Mouse (Mus musculus) kidney, adult 2 months (tissue): ENCODE measurements around the gene Arpc4. TPM values are rescaled to one million over a fixed set of nuclear protein-coding genes. Genes with fewer than 3 reads are reported as not detected.
A peak's percentile ranks its signal among the peaks of the same experiment; 100 is the strongest.

ENCODE experiments used
- DNase-seq: peaks from one replicate; pipeline ENCODE4 v3.0.0; 2021
- H3K27ac ChIP-seq: fragments of 200-500 bp; 2 replicates; pipeline ENCODE4 v1.5.1; 2012; ENCODE audit warnings: low read depth, low read length, control low read depth, inconsistent platforms; ENCODE audit not compliant: insufficient read depth
- H3K27me3 ChIP-seq: fragments of 200-500 bp; replicated peaks from 2 replicates; pipeline ENCODE4 v1.6.1; 2012; ENCODE audit warnings: mild to moderate bottlenecking, moderate library complexity, low read length, inconsistent platforms; ENCODE audit not compliant: control insufficient read depth, insufficient read depth
- H3K36me3 ChIP-seq: fragments of 200-500 bp; 2 replicates; pipeline ENCODE4 v1.6.1; 2012; ENCODE audit warnings: mild to moderate bottlenecking, moderate library complexity, low read length, inconsistent platforms; ENCODE audit not compliant: control insufficient read depth, insufficient read depth
- H3K4me1 ChIP-seq: fragments of 200-500 bp; 2 replicates; pipeline ENCODE4 v1.6.1; 2011; ENCODE audit warnings: low read length; ENCODE audit not compliant: control insufficient read depth, insufficient read depth
- H3K4me3 ChIP-seq: fragments of 200-500 bp; 2 replicates; pipeline ENCODE4 v1.5.1; 2011; ENCODE audit warnings: mild to moderate bottlenecking, low read depth, low read length, control low read depth; ENCODE audit not compliant: insufficient read depth
- CTCF ChIP-seq: fragments of 200-500 bp; conservative IDR thresholded peaks from 2 replicates; pipeline ENCODE4 v1.5.1; 2011; ENCODE audit warnings: low read depth, mild to moderate bottlenecking, control low read depth, low read length, moderate library complexity, mixed read lengths; ENCODE audit not compliant: insufficient read depth, insufficient read length
- POLR2A ChIP-seq: fragments of 200-500 bp; IDR thresholded peaks from one replicate; pipeline ENCODE4 v1.6.1; 2011; ENCODE audit warnings: low read depth, low read length, control low read depth
- WGBS: fragments of 180-500 bp; shearing (Covaris S2); methylation state at CpG from one replicate; pipeline ENCODE4 v1.1.7; 2018; 5-methylcytosine and 5-hydroxymethylcytosine counted together
- polyA plus RNA-seq: library from polyadenylated mRNA; depleted of rRNA; stranded (reverse); fragments of >200 nt; gene quantifications from 2 replicates; pipeline ENCODE4 v1.2.3, GENCODE M21; 2012; rRNA removed

Arpc4 gene
- polyA plus RNA-seq, 1 experiment = 79.1 TPM

DNA sequence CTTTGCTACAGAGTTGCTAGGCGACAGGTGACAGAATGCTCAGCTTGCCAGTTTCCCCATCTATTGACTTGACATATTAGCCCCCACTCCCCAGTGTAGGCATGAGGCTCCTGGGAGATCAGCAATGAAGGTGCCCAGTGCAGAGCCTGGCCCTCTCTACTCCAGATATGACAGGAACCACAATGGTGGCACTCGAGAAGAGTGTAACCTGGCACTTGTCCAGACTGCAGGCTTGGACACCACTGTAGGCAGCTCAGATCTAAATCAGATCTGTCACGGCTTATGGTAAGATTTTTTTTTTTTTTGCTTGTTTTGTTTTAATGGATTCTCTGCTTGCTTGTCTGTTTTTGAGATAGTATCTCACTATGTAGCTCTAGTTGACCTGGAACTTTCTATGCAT lies 55.7 kb downstream of the Arpc4 start:
- Histone ChIP-seq H3K27me3 (no peaks in the 10 kb centered on the region), H3K27ac (no peak overlapping the region), H3K36me3 (no peaks in the 10 kb centered on the region), H3K4me1 (no peaks in the 10 kb centered on the region), H3K4me3 (no peak overlapping the region)
- 82% methylated on average over 3 of the region's 3 CpGs for WGBS
- no peak for TF ChIP-seq CTCF
- no peak for TF ChIP-seq POLR2A
- DNase-seq = no peak

DNA sequence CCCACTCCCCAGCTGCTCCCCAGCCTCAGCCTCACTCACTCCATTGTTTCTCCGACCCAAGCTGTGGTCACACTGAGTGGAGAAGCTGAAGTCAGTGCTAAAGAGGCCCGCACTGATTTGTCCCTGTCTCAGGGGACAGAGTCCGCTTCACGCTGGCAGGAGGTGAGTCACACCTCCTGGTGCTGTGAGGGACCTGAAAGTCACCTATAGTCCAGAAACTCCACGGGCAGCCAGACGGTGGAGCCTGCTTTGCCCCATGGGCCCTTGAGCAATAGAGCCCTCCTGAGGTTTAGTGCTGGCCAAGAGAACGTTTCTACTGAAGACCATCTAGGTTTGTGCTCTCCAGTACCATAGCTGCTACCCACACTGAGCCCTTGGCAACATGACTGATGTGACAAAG lies 56.8 kb downstream of the Arpc4 start:
- Histone ChIP-seq H3K4me3 (no peak overlapping the region), H3K27me3 (no peaks in the 10 kb centered on the region), H3K36me3 (no peaks in the 10 kb centered on the region), H3K27ac (no peak overlapping the region), H3K4me1 (no peaks in the 10 kb centered on the region)
- WGBS = 67% methylated on average over 7 of the region's 7 CpGs
- DNase-seq = no peak
- TF ChIP-seq POLR2A = no peak
- TF ChIP-seq CTCF = no peak

DNA sequence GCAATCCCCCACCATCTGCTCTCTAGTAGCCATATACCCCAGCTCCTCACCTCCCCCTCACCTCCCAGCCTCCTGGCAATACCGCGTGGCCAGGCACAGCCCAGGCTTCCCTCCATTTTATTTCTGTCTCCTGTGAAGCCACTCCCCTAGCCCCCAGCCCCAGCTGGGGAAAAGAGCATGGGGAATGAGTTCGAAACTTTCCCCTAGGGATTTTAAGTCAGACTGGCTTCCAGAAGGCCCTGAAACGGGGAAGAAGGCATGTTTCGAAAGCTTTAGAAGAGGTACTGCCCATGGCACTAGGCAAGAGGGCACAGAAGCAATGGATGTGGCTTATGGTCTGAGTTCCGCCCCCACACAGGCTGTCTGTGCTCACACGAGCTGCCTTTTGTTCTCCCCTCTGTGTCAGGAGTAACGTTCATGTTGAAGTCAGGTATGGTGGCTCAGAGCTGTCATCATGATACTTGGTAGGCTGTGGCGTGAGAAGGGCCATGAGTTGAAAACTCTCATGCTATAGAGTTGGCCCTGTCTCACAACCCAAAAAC lies 57.8 kb downstream of the Arpc4 start, which contains the start of gene Cidec:
Gene Cidec, minus strand, starts transcription at position 97 of the 542 bp plus-strand sequence.
- Histone ChIP-seq H3K36me3 (no peaks in the 10 kb centered on the region), H3K27ac (no peak within 1 kb of the TSS), H3K4me3 (no peak within 1 kb of the TSS), H3K4me1 (no peaks in the 10 kb centered on the region), H3K27me3 (no peaks in the 10 kb centered on the region)
- WGBS = 79% methylated on average over 9 of the region's 9 CpGs
- no peak for DNase-seq
- TF ChIP-seq POLR2A (no peak), CTCF (no peak)

DNA sequence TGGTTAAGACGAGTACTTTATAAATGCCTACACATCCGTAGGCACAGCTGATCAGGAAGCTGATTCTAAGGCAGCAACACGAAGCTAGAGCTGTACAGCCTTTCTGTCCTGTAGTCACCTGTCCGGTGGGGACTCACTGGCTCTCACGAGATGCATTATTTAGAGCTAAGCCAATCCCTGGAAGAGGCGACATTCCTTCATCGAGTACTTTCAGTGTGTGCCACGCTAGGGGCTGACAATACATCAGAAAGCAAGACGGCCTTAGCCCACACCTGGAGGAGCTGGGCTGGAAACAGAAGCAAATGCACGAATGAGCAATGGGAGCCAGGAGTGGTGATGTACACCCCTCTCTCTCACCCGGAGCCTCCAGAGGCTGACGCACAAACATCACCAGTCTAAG lies 59.2 kb downstream of the Arpc4 start:
- Histone ChIP-seq H3K27ac (no peak overlapping the region), H3K4me3 (no peak overlapping the region), H3K36me3 (no peaks in the 10 kb centered on the region), H3K27me3 (no peaks in the 10 kb centered on the region), H3K4me1 (peaks cover 5% of the 10 kb centered on the region; the same call in 1 of the 2 replicates)
- 76% methylated on average over 12 of the region's 12 CpGs for WGBS
- DNase-seq = no peak
- TF ChIP-seq POLR2A (no peak), CTCF (no peak)

DNA sequence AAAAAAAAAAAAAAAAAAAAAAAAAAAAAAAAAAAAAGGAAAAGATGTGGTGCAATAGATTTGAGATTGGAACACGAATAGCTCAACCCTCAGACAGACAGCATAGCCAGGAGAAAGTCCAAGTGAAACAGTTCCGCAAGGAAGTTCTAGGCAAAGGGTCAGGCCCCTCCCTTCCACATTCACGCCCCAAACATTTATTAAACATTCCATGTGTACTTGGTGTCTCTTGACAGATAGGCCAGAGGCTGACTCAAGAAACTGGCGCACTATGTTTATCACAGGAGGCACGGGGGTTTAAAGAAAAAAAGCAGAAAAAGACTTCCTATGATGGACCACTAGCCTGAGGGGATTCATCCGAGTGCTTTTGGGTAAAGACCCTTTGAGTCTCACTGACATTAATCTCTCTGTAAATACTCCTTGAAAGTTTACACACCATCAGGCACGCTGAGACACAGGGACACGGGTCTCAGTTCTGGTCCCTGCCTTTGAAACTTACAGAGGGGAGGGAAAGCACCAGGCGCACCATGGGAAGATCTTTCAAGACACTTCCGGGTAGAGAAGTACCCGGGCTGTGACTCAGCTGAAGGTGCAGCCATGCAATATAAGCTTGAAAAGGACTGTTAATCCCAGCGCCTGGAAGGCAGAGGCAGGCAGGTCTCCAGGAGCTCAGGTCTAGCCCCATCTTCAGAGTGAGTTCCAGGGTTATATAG lies 61.0 kb downstream of the Arpc4 start:
- peaks cover 11% of the 10 kb centered on the region for H3K4me1 ChIP-seq
- TF ChIP-seq CTCF = no peak
- no peak for TF ChIP-seq POLR2A
- H3K27ac ChIP-seq = no peak overlapping the region
- no peaks in the 10 kb centered on the region for H3K27me3 ChIP-seq
- no peak overlapping the region for H3K4me3 ChIP-seq
- H3K36me3 ChIP-seq = no peaks in the 10 kb centered on the region
- DNase-seq = peak; percentile 47
- WGBS = 47% methylated on average over 12 of the region's 12 CpGs

Other genes with a start within 250 kb of the Arpc4 start
- 0.09 and 0.12 TPM in 2 replicates for gene Lhfpl4, start 182.7 kb upstream of the Arpc4 start, polyA plus RNA-seq
- 43.6 and 56.9 TPM in 2 replicates for gene Mtmr14, start 140.3 kb upstream of the Arpc4 start, polyA plus RNA-seq
- gene Cpne9, start 95.8 kb upstream of the Arpc4 start, polyA plus RNA-seq = 0.15 and 1.3 TPM in 2 replicates
- gene Brpf1, start 71.0 kb upstream of the Arpc4 start, polyA plus RNA-seq = 13.2 and 13.5 TPM in 2 replicates
- 16.4 and 19.4 TPM in 2 replicates for gene Ogg1, start 51.1 kb upstream of the Arpc4 start, polyA plus RNA-seq
- 57.8 and 63.2 TPM in 2 replicates for gene Camk1, start 34.1 kb upstream of the Arpc4 start, polyA plus RNA-seq
- 23.5 and 24.3 TPM in 2 replicates for gene Tada3, start 232 bp upstream of the Arpc4 start, polyA plus RNA-seq
- 5.9 and 6.4 TPM in 2 replicates for gene Ttll3, start 11.1 kb downstream of the Arpc4 start, polyA plus RNA-seq
- gene Rpusd3, start 41.2 kb downstream of the Arpc4 start, polyA plus RNA-seq = 159 and 197 TPM in 2 replicates
- gene Cidec, start 57.6 kb downstream of the Arpc4 start, polyA plus RNA-seq = 102 and 137 TPM in 2 replicates
- gene Jagn1, start 64.5 kb downstream of the Arpc4 start, polyA plus RNA-seq = 81.6 and 82.0 TPM in 2 replicates
- gene Il17re, start 80.4 kb downstream of the Arpc4 start, polyA plus RNA-seq = 25.7 and 41.4 TPM in 2 replicates
- 37.6 and 41.8 TPM in 2 replicates for gene Il17rc, start 93.3 kb downstream of the Arpc4 start, polyA plus RNA-seq
- 22.3 and 23.6 TPM in 2 replicates for gene Creld1, start 105.2 kb downstream of the Arpc4 start, polyA plus RNA-seq
- 0.05 TPM in 1 of 2 replicates, not detected in the other for gene Prrt3, start 123.8 kb downstream of the Arpc4 start, polyA plus RNA-seq
- 60.1 and 64.5 TPM in 2 replicates for gene Emc3, start 153.5 kb downstream of the Arpc4 start, polyA plus RNA-seq
- gene Fancd2, start 153.6 kb downstream of the Arpc4 start, polyA plus RNA-seq = 0.31 and 0.44 TPM in 2 replicates
- gene Fancd2os, start 222.6 kb downstream of the Arpc4 start, polyA plus RNA-seq = 0.54 and 1.3 TPM in 2 replicates
- gene Brk1, start 226.7 kb downstream of the Arpc4 start, polyA plus RNA-seq = 171 and 216 TPM in 2 replicates
- 19.0 and 24.6 TPM in 2 replicates for gene Vhl, start 245.8 kb downstream of the Arpc4 start, polyA plus RNA-seq